Mouse (Mus musculus) cortical plate, adult 2 months (tissue): Measurements from ENCODE around the gene Nudt19.

Experiments used
- CTCF ChIP-seq: fragments of 200-500 bp; IDR thresholded peaks from 2 replicates; pipeline ENCODE4 v1.5.1; 2011; ENCODE audit warnings: mild to moderate bottlenecking, control low read depth, low read length; ENCODE audit not compliant: insufficient read depth; ENCODE audit errors: extremely low read depth
- POLR2A ChIP-seq: fragments of 200-500 bp; IDR thresholded peaks from 2 replicates; pipeline ENCODE4 v1.6.1; 2011; ENCODE audit warnings: mild to moderate bottlenecking, low read length, control low read depth; ENCODE audit not compliant: insufficient read depth; ENCODE audit errors: extremely low read depth

DNA sequence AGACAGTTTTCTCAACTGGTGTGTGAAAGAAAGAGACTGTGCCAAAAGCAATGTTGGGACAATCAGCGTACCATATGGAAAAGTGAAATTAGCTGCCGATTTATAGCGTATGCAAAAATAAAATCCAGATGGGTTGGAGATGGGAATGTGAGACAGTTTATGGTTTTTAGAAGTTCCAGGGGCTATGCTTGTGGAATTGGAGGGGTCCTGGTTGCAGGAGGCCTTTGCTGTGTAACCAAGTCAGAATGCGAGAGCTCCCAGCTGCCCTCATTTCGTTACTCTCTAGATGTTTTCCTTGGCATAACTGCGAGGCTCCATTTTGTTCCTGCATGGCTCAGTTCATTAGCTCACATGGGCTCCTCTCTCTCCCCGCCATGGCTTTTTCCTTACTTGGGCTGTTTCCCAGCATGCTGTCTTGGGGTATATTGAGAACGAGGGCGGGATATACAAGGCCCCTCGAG is 34.7 kb upstream of the Nudt19 start:
- no peak for TF ChIP-seq POLR2A
- no peak for TF ChIP-seq CTCF
